Mouse (Mus musculus) liver, postnatal 0 days (tissue): ENCODE measurements at regions not wholly inside any gene's neighbourhood (a gene's known extent, or its start where the extent isn't known, plus 50 kb on each side); places are given as distances from the start of the nearest gene placed in this dataset.

Experiments used
- ATAC-seq: fragments of 200-750 bp; cut with Nextera tagmentation; 2 replicates; pipeline ENCODE4 v1.8.0; 2017; ENCODE audit warnings: mild to moderate bottlenecking, moderate library complexity
- DNase-seq: peaks from one replicate; pipeline ENCODE4 v3.0.0-alpha.2; 2016
- H3K27ac ChIP-seq: fragments of 300-500 bp; sonication (generic); 2 replicates; pipeline ENCODE4 v1.5.1; 2014; ENCODE audit warnings: antibody characterized with exemption, moderate library complexity, mild to moderate bottlenecking, low read depth
- H3K27me3 ChIP-seq: fragments of 300-500 bp; sonication (generic); 2 replicates; pipeline ENCODE4 v1.6.1; 2014; ENCODE audit warnings: low read length, control low read depth, mixed read lengths; ENCODE audit not compliant: insufficient read depth
- H3K36me3 ChIP-seq: fragments of 300-500 bp; sonication (generic); replicated peaks from 2 replicates; pipeline ENCODE4 v1.6.1; 2014; ENCODE audit warnings: mild to moderate bottlenecking, control low read depth, low read length, moderate library complexity, mixed read lengths; ENCODE audit not compliant: insufficient read depth
- H3K4me1 ChIP-seq: fragments of 300-500 bp; sonication (generic); 2 replicates; pipeline ENCODE4 v1.6.1; 2014; ENCODE audit warnings: antibody characterized with exemption, mild to moderate bottlenecking, control low read depth; ENCODE audit not compliant: insufficient read depth
- H3K4me2 ChIP-seq: fragments of 300-500 bp; sonication (generic); 2 replicates; pipeline ENCODE4 v1.6.1; 2014; ENCODE audit warnings: low read depth, mild to moderate bottlenecking, low read length, moderate library complexity, mixed read lengths
- H3K4me3 ChIP-seq: fragments of 300-500 bp; sonication (generic); 2 replicates; pipeline ENCODE4 v1.5.1; 2014; ENCODE audit warnings: low read depth, low read length
- H3K9ac ChIP-seq: fragments of 300-500 bp; sonication (generic); replicated peaks from 2 replicates; pipeline ENCODE4 v1.6.1; 2014; ENCODE audit warnings: mild to moderate bottlenecking, moderate library complexity
- H3K9me3 ChIP-seq: fragments of 300-500 bp; sonication (generic); 2 replicates; pipeline ENCODE4 v1.6.1; 2016; ENCODE audit warnings: mild to moderate bottlenecking, control low read depth, low read length, mixed read lengths
- CTCF ChIP-seq: sonication (generic); IDR thresholded peaks from 2 replicates; pipeline ENCODE4 v1.5.1; 2016; ENCODE audit warnings: antibody characterized with exemption, low read depth
- EP300 ChIP-seq: IDR thresholded peaks from 2 replicates; pipeline ENCODE4 v1.6.1; 2016; ENCODE audit warnings: antibody characterized with exemption, low read depth, mild to moderate bottlenecking
- WGBS: fragments of 180-500 bp; shearing (Covaris S2); extraction: QIAGEN DNeasy Blood & Tissue Kit; methylation state at CpG from one replicate; pipeline ENCODE4 v1.1.7; 2014; ENCODE audit not compliant: insufficient replicate concordance; 5-methylcytosine and 5-hydroxymethylcytosine counted together

GRCm38 (mm10) chr9:24903706-24904105, 129.6 kb upstream of the Tbx20 start:
- TF ChIP-seq CTCF: no peak
- TF ChIP-seq EP300: no peak
- DNase-seq: no peak
- Histone ChIP-seq H3K4me1 (no peaks in the 10 kb centered on the region), H3K27ac (no peak overlapping the region), H3K4me2 (no peak overlapping the region), H3K9ac (no peak overlapping the region), H3K9me3 (no peaks in the 10 kb centered on the region), H3K27me3 (no peaks in the 10 kb centered on the region), H3K36me3 (no peaks in the 10 kb centered on the region), H3K4me3 (no peak overlapping the region)
- no peak for ATAC-seq
- WGBS: 65% methylated on average over 5 of the region's 5 CpGs

- Histone ChIP-seq H3K9me3 (no peaks in the 10 kb centered on the region), H3K27me3 (no peaks in the 10 kb centered on the region), H3K4me3 (no peak overlapping the region), H3K36me3 (no peaks in the 10 kb centered on the region), H3K4me1 (no peaks in the 10 kb centered on the region), H3K4me2 (no peak overlapping the region), H3K9ac (no peak overlapping the region), H3K27ac (no peak overlapping the region)
- ATAC-seq (no peak), DNase-seq (no peak)
- WGBS: 70% methylated on average over 8 of the region's 8 CpGs
- no peak for TF ChIP-seq EP300
- no peak for TF ChIP-seq CTCF
Measured at GRCm38 (mm10) chr9:24909086-24909979, 135.2 kb upstream of the Tbx20 start.

- Histone ChIP-seq H3K4me1 (no peaks in the 10 kb centered on the region), H3K27ac (no peak overlapping the region), H3K4me2 (no peak overlapping the region), H3K4me3 (no peak overlapping the region), H3K27me3 (no peaks in the 10 kb centered on the region), H3K9ac (no peak overlapping the region), H3K9me3 (no peaks in the 10 kb centered on the region), H3K36me3 (no peaks in the 10 kb centered on the region)
- WGBS: 56% methylated on average over 5 of the region's 5 CpGs
- TF ChIP-seq CTCF (no peak), EP300 (no peak)
- ATAC-seq (peak; percentile 86), DNase-seq (no peak)
Measured at GRCm38 (mm10) chr9:24910738-24911137, 136.6 kb upstream of the Tbx20 start.

GRCm38 (mm10) chr9:24920031-24920445, 145.9 kb upstream of the Tbx20 start:
- DNase-seq: no peak
- no peaks in the 10 kb centered on the region for H3K9me3 ChIP-seq
- no peak overlapping the region for H3K4me2 ChIP-seq
- no peaks in the 10 kb centered on the region for H3K27me3 ChIP-seq
- TF ChIP-seq EP300: no peak
- no peak for TF ChIP-seq CTCF
- H3K36me3 ChIP-seq: no peaks in the 10 kb centered on the region
- no peak overlapping the region for H3K4me3 ChIP-seq
- no peak for ATAC-seq
- no peak overlapping the region for H3K9ac ChIP-seq
- 63% methylated on average over 9 of the region's 9 CpGs for WGBS
- no peak overlapping the region for H3K27ac ChIP-seq
- no peaks in the 10 kb centered on the region for H3K4me1 ChIP-seq

GRCm38 (mm10) chr9:24922051-24922860, 148.2 kb upstream of the Tbx20 start:
- DNase-seq (peak; percentile 25), ATAC-seq (peak; percentile 80)
- TF ChIP-seq CTCF (no peak), EP300 (no peak)
- Histone ChIP-seq H3K9me3 (no peaks in the 10 kb centered on the region), H3K4me1 (no peaks in the 10 kb centered on the region), H3K27me3 (no peaks in the 10 kb centered on the region), H3K9ac (no peak overlapping the region), H3K36me3 (no peaks in the 10 kb centered on the region), H3K4me2 (no peak overlapping the region), H3K27ac (no peak overlapping the region), H3K4me3 (no peak overlapping the region)
- 64% methylated on average over 4 of the region's 4 CpGs for WGBS

- TF ChIP-seq CTCF (no peak), EP300 (no peak)
- no peaks in the 10 kb centered on the region for H3K4me1 ChIP-seq
- no peak overlapping the region for H3K4me2 ChIP-seq
- no peak overlapping the region for H3K9ac ChIP-seq
- no peaks in the 10 kb centered on the region for H3K27me3 ChIP-seq
- no peak for ATAC-seq
- H3K36me3 ChIP-seq: no peaks in the 10 kb centered on the region
- 79% methylated on average over 5 of the region's 5 CpGs for WGBS
- H3K27ac ChIP-seq: no peak overlapping the region
- no peak overlapping the region for H3K4me3 ChIP-seq
- no peak for DNase-seq
- H3K9me3 ChIP-seq: no peaks in the 10 kb centered on the region
Measured at GRCm38 (mm10) chr9:24923514-24923913, 149.4 kb upstream of the Tbx20 start.
